Mouse (Mus musculus) hindbrain, embryonic 15.5 days (tissue): ENCODE data around the gene Tap2. TPM values are rescaled to one million over a fixed set of nuclear protein-coding genes. Genes with fewer than 3 reads are reported as not detected.

ENCODE experiments used
- ATAC-seq: fragments of 200-750 bp; cut with Nextera tagmentation; 2 replicates; pipeline ENCODE4 v1.8.0; 2017; ENCODE audit warnings: low read depth, moderate number of reproducible peaks, moderate TSS enrichment; ENCODE audit not compliant: low FRiP score
- H3K27ac ChIP-seq: fragments of 300-500 bp; sonication (generic); replicated peaks from 2 replicates; pipeline ENCODE4 v1.5.1; 2015; ENCODE audit warnings: mild to moderate bottlenecking, inconsistent platforms
- H3K27me3 ChIP-seq: fragments of 300-500 bp; sonication (generic); 2 replicates; pipeline ENCODE4 v1.6.1; 2015; ENCODE audit warnings: control low read depth, inconsistent platforms
- H3K36me3 ChIP-seq: fragments of 300-500 bp; sonication (generic); 2 replicates; pipeline ENCODE4 v1.6.1; 2015; ENCODE audit warnings: control low read depth, inconsistent platforms
- H3K4me1 ChIP-seq: fragments of 300-500 bp; sonication (generic); replicated peaks from 2 replicates; pipeline ENCODE4 v1.6.1; 2015; ENCODE audit warnings: control low read depth, inconsistent platforms
- H3K4me2 ChIP-seq: fragments of 300-500 bp; sonication (generic); 2 replicates; pipeline ENCODE4 v1.6.1; 2015; ENCODE audit warnings: moderate library complexity, mild to moderate bottlenecking, inconsistent platforms
- H3K4me3 ChIP-seq: fragments of 300-500 bp; sonication (generic); 2 replicates; pipeline ENCODE4 v1.5.1; 2015; ENCODE audit warnings: mild to moderate bottlenecking, inconsistent platforms
- H3K9ac ChIP-seq: fragments of 300-500 bp; sonication (generic); 2 replicates; pipeline ENCODE4 v1.6.1; 2015; ENCODE audit warnings: inconsistent platforms
- H3K9me3 ChIP-seq: fragments of 300-500 bp; sonication (generic); 2 replicates; pipeline ENCODE4 v1.6.1; 2016; ENCODE audit warnings: control low read depth, inconsistent platforms
- WGBS: fragments of 180-500 bp; shearing (Covaris S2); methylation state at CpG from one replicate; pipeline ENCODE4 v1.1.7; 2015; 5-methylcytosine and 5-hydroxymethylcytosine counted together
- polyA plus RNA-seq: library from polyadenylated mRNA; unstranded; fragments of >200 nt; fragmentation: Nextera tagmentation; extraction: Ambion mirVana; gene quantifications from 2 replicates; pipeline ENCODE4 v1.2.1, GENCODE M21; 2015

Gene Tap2
- polyA plus RNA-seq, 1 experiment from 2014 or later: 2.2 TPM

- Histone ChIP-seq H3K4me2 (no peak overlapping the region), H3K27me3 (peaks cover 47% of the 10 kb centered on the region), H3K9ac (no peak overlapping the region), H3K36me3 (no peaks in the 10 kb centered on the region), H3K4me1 (peaks cover 14% of the 10 kb centered on the region; the same call in 1 of the 2 replicates), H3K4me3 (no peak overlapping the region), H3K9me3 (no peaks in the 10 kb centered on the region), H3K27ac (no peak overlapping the region)
- 23% methylated on average over 9 of the region's 9 CpGs for WGBS
- no peak for ATAC-seq
Observed at GRCm38 (mm10) chr17:34205746-34206176, 2.4 kb downstream of the Tap2 start.

DNA sequence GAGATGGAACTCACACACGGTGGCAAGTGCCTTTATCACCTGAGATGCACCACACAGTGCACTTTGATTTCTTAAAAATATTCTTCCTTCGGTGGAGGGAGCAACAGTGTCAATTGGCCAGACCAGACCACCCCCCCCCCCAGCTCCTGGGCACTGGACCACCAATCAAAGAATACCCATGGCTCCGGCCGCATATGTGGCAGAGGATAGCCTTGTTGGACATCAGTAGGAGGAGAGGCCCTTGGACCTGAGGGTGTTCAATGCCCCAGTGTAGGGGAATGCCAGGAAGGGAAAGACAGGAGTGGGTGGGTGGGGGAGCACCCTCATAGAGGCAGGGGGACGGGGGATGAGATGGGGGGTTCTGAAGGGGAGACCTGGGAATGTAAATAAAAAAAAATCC lies 3.4 kb downstream of the Tap2 start:
- no peaks in the 10 kb centered on the region for H3K36me3 ChIP-seq
- H3K9ac ChIP-seq: no peak overlapping the region
- H3K4me1 ChIP-seq: peaks cover 14% of the 10 kb centered on the region; the same call in 1 of the 2 replicates
- 91% methylated on average over 5 of the region's 5 CpGs for WGBS
- H3K4me2 ChIP-seq: no peak overlapping the region
- ATAC-seq: no peak
- H3K9me3 ChIP-seq: no peaks in the 10 kb centered on the region
- H3K27ac ChIP-seq: no peak overlapping the region
- H3K27me3 ChIP-seq: peaks cover 48% of the 10 kb centered on the region
- H3K4me3 ChIP-seq: no peak overlapping the region

- Histone ChIP-seq H3K9me3 (no peaks in the 10 kb centered on the region), H3K9ac (no peak overlapping the region), H3K4me3 (no peak overlapping the region), H3K4me1 (peaks cover 14% of the 10 kb centered on the region; the same call in 1 of the 2 replicates), H3K27me3 (peaks cover 53% of the 10 kb centered on the region), H3K27ac (no peak overlapping the region), H3K36me3 (no peaks in the 10 kb centered on the region), H3K4me2 (no peak overlapping the region)
- 61% methylated on average over 3 of the region's 3 CpGs for WGBS
- no peak for ATAC-seq
Observed at GRCm38 (mm10) chr17:34207456-34207855, 4.1 kb downstream of the Tap2 start.

DNA sequence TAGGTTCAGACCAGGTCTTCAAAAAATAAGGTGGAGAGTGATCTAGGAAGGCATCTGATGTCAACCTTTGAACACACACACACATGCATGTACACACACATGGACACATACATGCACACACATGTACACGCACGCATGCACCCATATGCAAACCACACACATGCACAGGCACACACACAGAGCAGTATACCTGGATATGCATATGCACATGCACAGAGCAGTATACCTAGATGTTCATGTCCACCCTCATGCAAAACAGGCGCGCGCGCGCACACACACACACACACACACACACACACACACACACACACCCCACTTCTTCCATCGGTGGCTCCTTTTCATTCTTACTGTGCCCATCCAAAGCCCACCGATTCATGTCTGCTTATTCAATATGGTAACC lies 4.5 kb downstream of the Tap2 start:
- no peak overlapping the region for H3K4me3 ChIP-seq
- H3K4me1 ChIP-seq: peaks cover 14% of the 10 kb centered on the region; the same call in 1 of the 2 replicates
- no peaks in the 10 kb centered on the region for H3K9me3 ChIP-seq
- H3K27me3 ChIP-seq: peaks cover 55% of the 10 kb centered on the region
- H3K36me3 ChIP-seq: no peaks in the 10 kb centered on the region
- no peak overlapping the region for H3K4me2 ChIP-seq
- WGBS: 96% methylated on average over 9 of the region's 9 CpGs
- H3K9ac ChIP-seq: no peak overlapping the region
- ATAC-seq: no peak
- no peak overlapping the region for H3K27ac ChIP-seq

DNA sequence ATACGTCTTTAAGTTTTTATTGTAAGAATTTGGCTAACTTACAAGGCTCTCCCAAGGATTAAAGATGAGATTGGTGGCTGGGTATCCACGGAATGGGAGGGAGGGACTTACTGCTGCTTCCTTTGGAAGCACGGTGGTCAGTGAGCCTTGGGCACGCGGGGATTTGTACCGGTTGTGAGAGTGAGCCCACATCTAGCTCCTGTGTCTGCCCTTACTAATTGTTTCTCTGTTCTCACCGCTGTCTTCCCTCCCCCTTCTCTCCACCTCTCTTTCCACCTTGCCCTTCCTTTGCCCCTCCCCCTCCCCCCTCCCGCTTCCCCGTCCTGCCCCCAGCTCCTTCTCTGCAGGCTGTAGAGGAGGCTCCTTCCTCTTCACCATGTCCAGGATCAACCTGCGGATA lies 5.1 kb downstream of the Tap2 start:
- Histone ChIP-seq H3K27me3 (peaks cover 56% of the 10 kb centered on the region), H3K4me2 (no peak overlapping the region), H3K36me3 (no peaks in the 10 kb centered on the region), H3K9ac (no peak overlapping the region), H3K9me3 (no peaks in the 10 kb centered on the region), H3K27ac (no peak overlapping the region), H3K4me1 (peaks cover 14% of the 10 kb centered on the region; the same call in 1 of the 2 replicates), H3K4me3 (no peak overlapping the region)
- 26% methylated on average over 10 of the region's 10 CpGs for WGBS
- ATAC-seq: no peak

DNA sequence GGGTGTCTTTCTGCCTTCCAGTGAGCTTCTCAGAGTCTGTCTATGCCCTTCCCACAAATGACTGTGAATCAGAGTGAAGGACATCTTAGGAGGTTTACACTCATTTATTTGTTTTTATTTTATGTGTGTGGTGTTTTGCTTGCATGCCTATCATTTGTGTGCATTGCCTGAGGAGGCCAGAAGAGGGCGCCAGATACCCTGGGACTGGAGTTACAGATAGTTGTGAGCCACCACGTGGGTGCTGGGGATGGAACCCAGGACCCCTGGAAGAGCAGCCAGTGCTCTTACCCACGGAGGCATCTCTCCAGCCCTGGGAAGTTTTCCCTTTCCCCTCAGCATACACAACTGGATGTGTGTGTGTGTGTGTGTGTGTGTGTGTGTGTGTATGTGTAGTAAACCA lies 6.4 kb downstream of the Tap2 start:
- H3K36me3 ChIP-seq: no peaks in the 10 kb centered on the region
- peaks cover 9% of the 10 kb centered on the region; the same call in 1 of the 2 replicates for H3K4me1 ChIP-seq
- no peak overlapping the region for H3K9ac ChIP-seq
- no peak for ATAC-seq
- H3K4me2 ChIP-seq: no peak overlapping the region
- peaks cover 61% of the 10 kb centered on the region for H3K27me3 ChIP-seq
- no peak overlapping the region for H3K27ac ChIP-seq
- H3K4me3 ChIP-seq: no peak overlapping the region
- 56% methylated on average over 3 of the region's 3 CpGs for WGBS
- no peaks in the 10 kb centered on the region for H3K9me3 ChIP-seq

GRCm38 (mm10) chr17:34210599-34210998 lies 7.3 kb downstream of the Tap2 start:
- no peak overlapping the region for H3K9ac ChIP-seq
- H3K27me3 ChIP-seq: peaks cover 51% of the 10 kb centered on the region
- H3K4me2 ChIP-seq: no peak overlapping the region
- ATAC-seq: no peak
- no peaks in the 10 kb centered on the region for H3K9me3 ChIP-seq
- 80% methylated on average over 3 of the region's 3 CpGs for WGBS
- no peak overlapping the region for H3K4me3 ChIP-seq
- no peaks in the 10 kb centered on the region for H3K36me3 ChIP-seq
- no peak overlapping the region for H3K27ac ChIP-seq
- 0 out of 2 replicates have a peak, but pooled peaks cover 4% of the 10 kb centered on the region for H3K4me1 ChIP-seq

- Histone ChIP-seq H3K27ac (no peak overlapping the region), H3K4me1 (0 out of 2 replicates have a peak, but pooled peaks cover 4% of the 10 kb centered on the region), H3K9ac (no peak overlapping the region), H3K27me3 (peaks cover 43% of the 10 kb centered on the region), H3K4me3 (no peak overlapping the region), H3K4me2 (peak overlapping the region; percentile 24; the same call in 1 of the 2 replicates), H3K9me3 (no peaks in the 10 kb centered on the region), H3K36me3 (no peaks in the 10 kb centered on the region)
- ATAC-seq: no peak
- WGBS: 25% methylated on average over 22 of the region's 23 CpGs
Observed at GRCm38 (mm10) chr17:34211746-34212365, 8.5 kb downstream of the Tap2 start.

GRCm38 (mm10) chr17:34213936-34214335 lies 10.6 kb downstream of the Tap2 start:
- no peak overlapping the region for H3K27ac ChIP-seq
- H3K9me3 ChIP-seq: no peaks in the 10 kb centered on the region
- no peak for ATAC-seq
- H3K36me3 ChIP-seq: no peaks in the 10 kb centered on the region
- 45% methylated on average over 21 of the region's 21 CpGs for whole genome bisulfite sequencing
- H3K27me3 ChIP-seq: peaks cover 38% of the 10 kb centered on the region
- no peak overlapping the region for H3K9ac ChIP-seq
- 0 out of 2 replicates have a peak, but pooled peaks cover 4% of the 10 kb centered on the region for H3K4me1 ChIP-seq
- H3K4me2 ChIP-seq: peak overlapping the region; percentile 39
- 0 out of 2 replicates have a peak overlapping the region, but pooled peaks have one; percentile 13 for H3K4me3 ChIP-seq

- no peaks in the 10 kb centered on the region for H3K9me3 ChIP-seq
- H3K27ac ChIP-seq: no peak overlapping the region
- H3K4me3 ChIP-seq: no peak overlapping the region
- WGBS: 89% methylated on average over 12 of the region's 12 CpGs
- peaks cover 32% of the 10 kb centered on the region for H3K27me3 ChIP-seq
- ATAC-seq: no peak
- no peak overlapping the region for H3K4me2 ChIP-seq
- no peaks in the 10 kb centered on the region for H3K36me3 ChIP-seq
- no peak overlapping the region for H3K9ac ChIP-seq
- H3K4me1 ChIP-seq: 0 out of 2 replicates have a peak, but pooled peaks cover 4% of the 10 kb centered on the region
Observed at GRCm38 (mm10) chr17:34215176-34215575, 11.8 kb downstream of the Tap2 start.

DNA sequence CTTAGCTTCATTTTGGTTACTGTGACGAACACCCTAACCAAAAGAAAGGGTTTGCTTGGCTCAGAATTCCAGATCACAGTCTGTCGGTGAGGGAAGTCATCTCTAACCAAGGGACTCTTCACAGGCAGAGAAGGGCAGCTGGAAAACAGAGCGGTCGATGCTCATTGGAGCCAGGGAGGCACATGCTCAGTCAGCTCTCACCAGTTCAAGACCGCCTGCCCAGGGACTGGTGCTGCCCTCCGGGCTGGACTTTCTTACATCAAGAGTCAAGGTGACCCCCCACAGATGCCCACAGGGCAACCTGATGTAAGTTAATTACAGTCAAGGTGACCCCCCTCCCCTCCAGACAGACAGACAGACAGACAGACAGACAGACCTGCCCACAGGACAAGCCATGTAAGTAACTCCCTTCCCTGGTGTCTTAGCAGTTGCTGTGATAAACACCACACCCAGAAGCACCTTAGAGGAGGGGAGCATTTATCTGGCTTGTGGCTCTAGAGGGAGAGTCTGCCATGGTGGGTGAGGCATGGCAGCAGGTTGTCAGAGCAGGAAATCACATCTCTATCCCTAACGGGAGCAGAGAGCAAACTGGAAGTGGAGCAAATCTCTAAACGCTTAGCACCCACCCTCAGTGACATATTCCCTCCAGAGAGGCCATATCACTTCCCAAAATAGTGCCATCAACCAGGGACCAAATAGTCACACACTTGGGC lies 14.0 kb downstream of the Tap2 start:
- 89% methylated on average over 8 of the region's 8 CpGs for WGBS
- no peak for ATAC-seq
- H3K27me3 ChIP-seq: peaks cover 20% of the 10 kb centered on the region
- no peak overlapping the region for H3K9ac ChIP-seq
- no peak overlapping the region for H3K4me2 ChIP-seq
- H3K27ac ChIP-seq: no peak overlapping the region
- no peaks in the 10 kb centered on the region for H3K36me3 ChIP-seq
- no peak overlapping the region for H3K4me3 ChIP-seq
- H3K9me3 ChIP-seq: no peaks in the 10 kb centered on the region
- 0 out of 2 replicates have a peak, but pooled peaks cover 4% of the 10 kb centered on the region for H3K4me1 ChIP-seq

- WGBS: 91% methylated on average over 5 of the region's 5 CpGs
- Histone ChIP-seq H3K9ac (no peak overlapping the region), H3K36me3 (no peaks in the 10 kb centered on the region), H3K9me3 (no peaks in the 10 kb centered on the region), H3K4me3 (no peak overlapping the region), H3K27ac (no peak overlapping the region), H3K4me1 (0 out of 2 replicates have a peak, but pooled peaks cover 4% of the 10 kb centered on the region), H3K4me2 (no peak overlapping the region), H3K27me3 (peaks cover 14% of the 10 kb centered on the region)
- ATAC-seq: no peak
Observed at GRCm38 (mm10) chr17:34217986-34218385, 14.7 kb downstream of the Tap2 start.
